ENCODE assay signal across 7 mouse cellular contexts in genomic region chr8:124720938-124721861, GRCm38 (mm10). TPM values are rescaled to one million over a fixed set of nuclear protein-coding genes. Genes with fewer than 3 reads are reported as not detected.
DNase-seq lines count a peak whose midpoint lies in the region; ATAC-seq and TF ChIP-seq lines count a peak whose summit lies in the region.

No protein-coding gene starts in this region.

- peaks cover 5% of the 10 kb centered on the region; the same call in 1 of the 2 replicates for H3K4me1 ChIP-seq in lung, adult 2 months (ENCODE audit: control insufficient read depth, insufficient read depth, low read length)
- H3K4me1 ChIP-seq in erythroblast, embryonic 14.5 days (ENCODE audit: control insufficient read depth) = peaks cover 33% of the 10 kb centered on the region
- peaks cover 13% of the 10 kb centered on the region for H3K4me1 ChIP-seq in limb, embryonic 14.5 days (ENCODE audit: control insufficient read depth, insufficient read depth, low read length)

- peak overlapping the region; percentile 76 for H3K9ac ChIP-seq in limb, embryonic 14.5 days (ENCODE audit: low read depth, low read length, severe bottlenecking)

- peak overlapping the region; percentile 76 for H3K4me3 ChIP-seq in lung, adult 2 months (replicated peaks; ENCODE audit: extremely low read depth, low read depth, low read length)
- H3K4me3 ChIP-seq in erythroblast, embryonic 14.5 days (replicated peaks) = peak overlapping the region; percentile 68
- peak overlapping the region; percentile 94 for H3K4me3 ChIP-seq in limb, embryonic 14.5 days (replicated peaks; ENCODE audit: low read length)

- WGBS in lung, adult 2 months = 2% methylated on average over 31 of the region's 31 CpGs
- 2% methylated on average over 27 of the region's 31 CpGs for WGBS in limb, embryonic 14.5 days

- H3K9me3 ChIP-seq in erythroblast, embryonic 14.5 days (ENCODE audit: control insufficient read depth, low read length) = no peaks in the 10 kb centered on the region
- no peaks in the 10 kb centered on the region for H3K9me3 ChIP-seq in limb, embryonic 14.5 days (ENCODE audit: control insufficient read depth, low read length)

- H3K27me3 ChIP-seq in Patski = no peaks in the 10 kb centered on the region
- no peaks in the 10 kb centered on the region for H3K27me3 ChIP-seq in erythroblast, embryonic 14.5 days (ENCODE audit: control insufficient read depth)
- H3K27me3 ChIP-seq in limb, embryonic 14.5 days (ENCODE audit: control insufficient read depth, insufficient read depth, low read length) = no peaks in the 10 kb centered on the region

- in situ Hi-C loops in Patski (cut with MboI; ENCODE audit: low pct_unique_long_range_greater_than_20kb) = no loop called here

- CTCF ChIA-PET in Patski (lab: Charles Lee) = no interaction called here

- no peak for DNase-seq in lung, adult 2 months
- DNase-seq in lung, postnatal 10 days = no peak
- no peak for DNase-seq in Patski (ENCODE audit: low read depth, low spot score)
- no peak for DNase-seq in limb, embryonic 14.5 days (ENCODE audit: low spot score)
- DNase-seq in skeletal muscle tissue, adult 2 months (ENCODE audit: low read depth, low spot score) = peak; percentile 13
- no peak for DNase-seq in layer of hippocampus, adult 11-12 months (ENCODE audit: low spot score)

- TF ChIP-seq CTCF in lung, adult 2 months (IDR thresholded peaks at IDR 0.05; ENCODE audit: insufficient read depth, low read length) = no peak
- no peak for TF ChIP-seq CTCF in Patski (IDR thresholded peaks at IDR 0.05)

- peaks cover 19% of the 10 kb centered on the region for H3K36me3 ChIP-seq in erythroblast, embryonic 14.5 days (ENCODE audit: control insufficient read depth)
- peaks cover 7% of the 10 kb centered on the region for H3K36me3 ChIP-seq in limb, embryonic 14.5 days (ENCODE audit: control insufficient read depth, insufficient read depth, low read length)

- ATAC-seq in Patski = peak; percentile 6
- peak; percentile 35 for ATAC-seq in limb, embryonic 14.5 days (ENCODE audit: low FRiP score, low read depth)

- TF ChIP-seq POLR2A in lung, adult 2 months (IDR thresholded peaks at IDR 0.05; ENCODE audit: borderline replicate concordance, extremely low read depth, low read depth, low read length) = no peak
- TF ChIP-seq POLR2A in limb, embryonic 14.5 days (IDR thresholded peaks at IDR 0.05; ENCODE audit: borderline replicate concordance, extremely low read depth, insufficient read depth, insufficient read length) = no peak

- POLR2A ChIA-PET in Patski (lab: Charles Lee) = interaction anchor here (1.1 kb wide), 1 partner anchor 70 kb away, joined by 3 read pairs; no protein-coding TSS in a partner anchor

- H3K4me2 ChIP-seq in limb, embryonic 14.5 days (replicated peaks; ENCODE audit: low read depth, low read length, severe bottlenecking) = peak overlapping the region; percentile 78

- H3K27ac ChIP-seq in limb, embryonic 14.5 days (replicated peaks; ENCODE audit: low read depth, low read length) = no peak overlapping the region

RNA-seq across cellular contexts. Expression of gene Ttc13, which starts 0.6 kb away (rescaled TPM):
- polyA plus RNA-seq in lung, adult 2 months (2012; rRNA removed) = 13.4 and 16.4 TPM in 2 replicates
- 77.7 TPM for polyA plus RNA-seq in Patski (2021)
- polyA plus RNA-seq in erythroblast, embryonic 14.5 days (2012) = 0.42 and 0.44 TPM in 2 replicates
- 42.6 and 44.3 TPM in 2 replicates for polyA plus RNA-seq in limb, embryonic 14.5 days (2012; rRNA removed)
- polyA plus RNA-seq in limb, embryonic 14.5 days (2014; fragmentation: Nextera tagmentation; extraction: Ambion mirVana) = 46.5 and 46.9 TPM in 2 replicates

RNA-seq across cellular contexts. Expression of gene Arv1, which starts 0.7 kb away (rescaled TPM):
- 15.6 and 15.9 TPM in 2 replicates for polyA plus RNA-seq in lung, adult 2 months (2012; rRNA removed)
- 18.5 TPM for polyA plus RNA-seq in Patski (2021)
- polyA plus RNA-seq in erythroblast, embryonic 14.5 days (2012) = 0.11 and 0.29 TPM in 2 replicates
- polyA plus RNA-seq in limb, embryonic 14.5 days (2012; rRNA removed) = 30.2 and 35.9 TPM in 2 replicates
- polyA plus RNA-seq in limb, embryonic 14.5 days (2014; fragmentation: Nextera tagmentation; extraction: Ambion mirVana) = 21.8 and 21.9 TPM in 2 replicates

RNA-seq across cellular contexts. Expression of gene Fam89a, which starts 30.4 kb away (rescaled TPM):
- 4.0 and 4.9 TPM in 2 replicates for polyA plus RNA-seq in lung, adult 2 months (2012; rRNA removed)
- 1.2 TPM for polyA plus RNA-seq in Patski (2021)
- not detected in 2 replicates for polyA plus RNA-seq in erythroblast, embryonic 14.5 days (2012)
- polyA plus RNA-seq in limb, embryonic 14.5 days (2012; rRNA removed) = 4.1 and 4.6 TPM in 2 replicates
- 3.3 and 3.4 TPM in 2 replicates for polyA plus RNA-seq in limb, embryonic 14.5 days (2014; fragmentation: Nextera tagmentation; extraction: Ambion mirVana)

RNA-seq across cellular contexts. Expression of gene 2310022B05Rik, which starts 58.0 kb away (rescaled TPM):
- 63.4 and 85.4 TPM in 2 replicates for polyA plus RNA-seq in lung, adult 2 months (2012; rRNA removed)
- 84.9 TPM for polyA plus RNA-seq in Patski (2021)
- 3.5 TPM in 2 replicates for polyA plus RNA-seq in erythroblast, embryonic 14.5 days (2012)
- 89.4 and 105 TPM in 2 replicates for polyA plus RNA-seq in limb, embryonic 14.5 days (2012; rRNA removed)
- 50.7 and 53.9 TPM in 2 replicates for polyA plus RNA-seq in limb, embryonic 14.5 days (2014; fragmentation: Nextera tagmentation; extraction: Ambion mirVana)

Comparison
In these comparisons a context has a peak if more than half of its experiments do, and no peak if none do; other contexts are left out.
1. RNA of gene Ttc13, which starts 0.6 kb away (polyA plus RNA-seq): 77.7 TPM in Patski (single experiment), 42.6 to 46.9 TPM in limb, embryonic 14.5 days and 13.4 to 16.4 TPM in lung, adult 2 months; 0.42 to 0.44 TPM in erythroblast, embryonic 14.5 days; every median in the first group is over 10 times any median in the second.
2. RNA of gene Arv1, which starts 0.7 kb away (polyA plus RNA-seq): 21.8 to 35.9 TPM in limb, embryonic 14.5 days, 18.5 TPM in Patski (single experiment) and 15.6 to 15.9 TPM in lung, adult 2 months; 0.11 to 0.29 TPM in erythroblast, embryonic 14.5 days; every median in the first group is over 10 times any median in the second.
3. Peak in every context shown above with its lines, with median percentiles within 50 percentile points of each other: H3K4me3 ChIP-seq.